Mouse (Mus musculus): Measurements from ENCODE around the gene Cadps2.

- TF ChIP-seq CTCF (IDR thresholded peaks at IDR 0.05; ENCODE audit: insufficient read depth, low read length) = no peak
- TF ChIP-seq POLR2A (IDR thresholded peaks at IDR 0.05; ENCODE audit: borderline replicate concordance, extremely low read depth, low read depth, low read length) = no peak
These were observed 9.9 kb downstream of the Cadps2 start for GRCm38 (mm10) chr6:23829338-23829737.
